ENCODE assay signal across 9 mouse cellular contexts in the genomic region with DNA sequence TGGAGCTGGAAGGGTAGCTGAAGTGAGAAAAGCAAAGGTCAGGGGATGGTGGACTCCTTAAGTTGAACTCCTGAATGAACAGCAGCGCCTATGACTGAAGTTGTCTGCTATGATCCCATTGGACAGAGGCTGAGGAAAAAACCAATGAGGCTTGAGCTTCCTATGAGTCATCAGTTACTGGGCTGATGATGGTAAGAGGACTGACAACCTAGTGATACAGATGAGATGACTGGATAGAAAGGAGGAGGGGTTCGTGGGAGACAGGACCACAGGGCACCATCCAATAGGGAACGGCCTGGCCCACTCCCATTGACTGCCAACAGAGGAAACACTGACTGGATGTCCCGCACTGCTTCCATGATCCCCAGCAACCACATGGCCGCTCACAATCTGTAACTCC. TPM values are rescaled to one million over a fixed set of nuclear protein-coding genes. Genes with fewer than 3 reads are reported as not detected.
DNase-seq lines count a peak whose midpoint lies in the region; ATAC-seq and TF ChIP-seq lines count a peak whose summit lies in the region.
"Had no signal": no experiment of that assay in that cellular context is flagged by ENCODE, and none has a peak within 500 bp of the region (broad histone marks: within the 10 kb centered on the region; RNA-seq: fewer than 3 reads in every experiment).

No protein-coding gene starts in this region.

- no peak overlapping the region for H3K4me3 ChIP-seq in limb, embryonic 13.5 days
- H3K4me3 ChIP-seq in limb, embryonic 10.5 days = no peak overlapping the region
- H3K4me3 ChIP-seq in forebrain, embryonic 16.5 days (replicated peaks; ENCODE audit: low read length) = no peak overlapping the region
- H3K4me3 ChIP-seq in kidney, embryonic 14.5 days (ENCODE audit: low read length) = no peak overlapping the region
- no peak overlapping the region for H3K4me3 ChIP-seq in lung, postnatal 0 days (ENCODE audit: low read depth, low read length)
- H3K4me3 ChIP-seq: limb, embryonic 12.5 days had no signal

- H3K36me3 ChIP-seq in limb, embryonic 13.5 days = no peaks in the 10 kb centered on the region
- H3K36me3 ChIP-seq in limb, embryonic 10.5 days = no peaks in the 10 kb centered on the region
- no peaks in the 10 kb centered on the region for H3K36me3 ChIP-seq in forebrain, embryonic 16.5 days (ENCODE audit: control insufficient read depth, insufficient read depth)
- no peaks in the 10 kb centered on the region for H3K36me3 ChIP-seq in kidney, embryonic 14.5 days (ENCODE audit: control insufficient read depth, insufficient read depth, low read length)
- H3K36me3 ChIP-seq in lung, postnatal 0 days (ENCODE audit: insufficient read depth, low read length) = no peaks in the 10 kb centered on the region
- H3K36me3 ChIP-seq: limb, embryonic 12.5 days had no signal

- no peak overlapping the region for H3K4me2 ChIP-seq in limb, embryonic 13.5 days (replicated peaks)
- no peak overlapping the region for H3K4me2 ChIP-seq in forebrain, embryonic 16.5 days (ENCODE audit: low read length)
- H3K4me2 ChIP-seq in kidney, embryonic 14.5 days (replicated peaks; ENCODE audit: low read depth, low read length) = no peak overlapping the region
- H3K4me2 ChIP-seq in lung, postnatal 0 days (replicated peaks; ENCODE audit: low read depth, low read length) = no peak overlapping the region
- H3K4me2 ChIP-seq: limb, embryonic 12.5 days had no signal

- peaks cover 6% of the 10 kb centered on the region; the same call in 1 of the 2 replicates for H3K4me1 ChIP-seq in limb, embryonic 13.5 days
- peaks cover 7% of the 10 kb centered on the region; the same call in 1 of the 2 replicates for H3K4me1 ChIP-seq in limb, embryonic 10.5 days
- H3K4me1 ChIP-seq in forebrain, embryonic 16.5 days (replicated peaks; ENCODE audit: control insufficient read depth, insufficient read depth, low read length) = peaks cover 2% of the 10 kb centered on the region; the same call in 1 of the 2 replicates
- H3K4me1 ChIP-seq in kidney, embryonic 14.5 days (ENCODE audit: control insufficient read depth, insufficient read depth, low read length) = no peaks in the 10 kb centered on the region
- no peaks in the 10 kb centered on the region for H3K4me1 ChIP-seq in lung, postnatal 0 days (ENCODE audit: insufficient read depth, low read depth, low read length)

- H3K27ac ChIP-seq in limb, embryonic 13.5 days = no peak overlapping the region
- H3K27ac ChIP-seq in limb, embryonic 10.5 days = no peak overlapping the region
- H3K27ac ChIP-seq in forebrain, embryonic 16.5 days (ENCODE audit: low read length) = no peak overlapping the region
- H3K27ac ChIP-seq in kidney, embryonic 14.5 days (ENCODE audit: low read depth, low read length) = no peak overlapping the region
- no peak overlapping the region for H3K27ac ChIP-seq in lung, postnatal 0 days (ENCODE audit: low read length)
- H3K27ac ChIP-seq: limb, embryonic 12.5 days had no signal

- peak; percentile 81 for ATAC-seq in limb, embryonic 13.5 days (ENCODE audit: low FRiP score, low read depth)
- ATAC-seq in forebrain, embryonic 16.5 days = peak; percentile 83
- ATAC-seq in kidney, embryonic 14.5 days (ENCODE audit: low FRiP score, low TSS enrichment) = peak; percentile 64
- ATAC-seq in lung, postnatal 0 days = peak; percentile 88

- H3K9me3 ChIP-seq in limb, embryonic 13.5 days = no peaks in the 10 kb centered on the region; the same call in 1 of the 2 replicates
- H3K9me3 ChIP-seq in limb, embryonic 10.5 days (replicated peaks) = no peaks in the 10 kb centered on the region
- no peaks in the 10 kb centered on the region for H3K9me3 ChIP-seq in forebrain, embryonic 16.5 days (ENCODE audit: control insufficient read depth, low read length)
- H3K9me3 ChIP-seq in kidney, embryonic 14.5 days (ENCODE audit: control insufficient read depth, low read length) = no peaks in the 10 kb centered on the region
- no peaks in the 10 kb centered on the region for H3K9me3 ChIP-seq in lung, postnatal 0 days (ENCODE audit: low read length)
- H3K9me3 ChIP-seq: limb, embryonic 12.5 days had no signal

- no peak for TF ChIP-seq EP300 in lung, postnatal 0 days (IDR thresholded peaks at IDR 0.05)

- TF ChIP-seq CTCF in lung, postnatal 0 days (IDR thresholded peaks at IDR 0.05) = no peak

- H3K27me3 ChIP-seq in limb, embryonic 13.5 days = peaks cover 29% of the 10 kb centered on the region
- peaks cover 33% of the 10 kb centered on the region for H3K27me3 ChIP-seq in limb, embryonic 10.5 days (ENCODE audit: low read depth, poor library complexity, severe bottlenecking)
- peaks cover 4% of the 10 kb centered on the region; the same call in 1 of the 2 replicates for H3K27me3 ChIP-seq in forebrain, embryonic 16.5 days (replicated peaks; ENCODE audit: control insufficient read depth, insufficient read depth, low read length)
- peaks cover 18% of the 10 kb centered on the region; the same call in 1 of the 2 replicates for H3K27me3 ChIP-seq in kidney, embryonic 14.5 days (ENCODE audit: control insufficient read depth, insufficient read depth, low read length)
- H3K27me3 ChIP-seq in lung, postnatal 0 days (replicated peaks; ENCODE audit: insufficient read depth, low read length) = peaks cover 14% of the 10 kb centered on the region; the same call in 1 of the 2 replicates

- no peak for DNase-seq in limb, embryonic 10.5 days (ENCODE audit: low spot score)
- peak; percentile 93 for DNase-seq in R1 (ENCODE audit: low read depth, low spot score)
- DNase-seq in lung, postnatal 0 days (ENCODE audit: low spot score) = peak; percentile 91
- peak; percentile 51 to 78 for DNase-seq in right cerebral cortex, postnatal 10 days (ENCODE audit: low spot score in 2 of 2)
- DNase-seq in urinary bladder, adult 2 months (ENCODE audit: low spot score) = no peak

- WGBS in limb, embryonic 13.5 days = 28% methylated on average over 5 of the region's 5 CpGs
- WGBS in limb, embryonic 10.5 days = 19% methylated on average over 5 of the region's 5 CpGs
- WGBS in forebrain, embryonic 16.5 days = 15% methylated on average over 5 of the region's 5 CpGs
- WGBS in kidney, embryonic 14.5 days = 17% methylated on average over 5 of the region's 5 CpGs
- 21% methylated on average over 5 of the region's 5 CpGs for WGBS in lung, postnatal 0 days

- H3K9ac ChIP-seq in limb, embryonic 13.5 days = no peak overlapping the region
- no peak overlapping the region for H3K9ac ChIP-seq in forebrain, embryonic 16.5 days (replicated peaks; ENCODE audit: low read depth, low read length)
- no peak overlapping the region for H3K9ac ChIP-seq in kidney, embryonic 14.5 days (ENCODE audit: low read depth, low read length)
- no peak overlapping the region for H3K9ac ChIP-seq in lung, postnatal 0 days (replicated peaks; ENCODE audit: low read depth)
- H3K9ac ChIP-seq: limb, embryonic 12.5 days had no signal

RNA-seq across cellular contexts. Expression of gene H2-Oa, which starts 12.5 kb away (rescaled TPM):
- 0.55 and 0.65 TPM in 2 replicates for polyA plus RNA-seq in limb, embryonic 13.5 days (2015; fragmentation: Nextera tagmentation; extraction: Ambion mirVana)
- 0.31 and 0.66 TPM in 2 replicates for polyA plus RNA-seq in limb, embryonic 10.5 days (2016; fragmentation: Nextera tagmentation; extraction: Ambion mirVana)
- 0.22 and 0.28 TPM in 2 replicates for polyA plus RNA-seq in forebrain, embryonic 16.5 days (2015; fragmentation: Nextera tagmentation; extraction: Ambion mirVana)
- polyA plus RNA-seq in kidney, embryonic 14.5 days (2014; fragmentation: Nextera tagmentation; extraction: Ambion mirVana) = 0.51 and 0.76 TPM in 2 replicates
- polyA plus RNA-seq in lung, postnatal 0 days (2015; fragmentation: Nextera tagmentation; extraction: Ambion mirVana) = 0.48 and 1.1 TPM in 2 replicates
- polyA plus RNA-seq in urinary bladder, adult 2 months (2012; rRNA removed) = 1.7 and 2.1 TPM in 2 replicates

RNA-seq across cellular contexts. Expression of gene H2-DMa, which starts 39.7 kb away (rescaled TPM):
- polyA plus RNA-seq in limb, embryonic 13.5 days (2015; fragmentation: Nextera tagmentation; extraction: Ambion mirVana) = 14.2 and 15.6 TPM in 2 replicates
- 4.2 and 5.3 TPM in 2 replicates for polyA plus RNA-seq in limb, embryonic 10.5 days (2016; fragmentation: Nextera tagmentation; extraction: Ambion mirVana)
- 12.1 and 15.8 TPM in 2 replicates for polyA plus RNA-seq in forebrain, embryonic 16.5 days (2015; fragmentation: Nextera tagmentation; extraction: Ambion mirVana)
- 16.1 and 19.3 TPM in 2 replicates for polyA plus RNA-seq in kidney, embryonic 14.5 days (2014; fragmentation: Nextera tagmentation; extraction: Ambion mirVana)
- 20.7 and 23.9 TPM in 2 replicates for polyA plus RNA-seq in lung, postnatal 0 days (2015; fragmentation: Nextera tagmentation; extraction: Ambion mirVana)
- 30.0 and 31.9 TPM in 2 replicates for polyA plus RNA-seq in urinary bladder, adult 2 months (2012; rRNA removed)

RNA-seq across cellular contexts. Expression of gene Col11a2, which starts 40.4 kb away (rescaled TPM):
- polyA plus RNA-seq in limb, embryonic 13.5 days (2015; fragmentation: Nextera tagmentation; extraction: Ambion mirVana) = 46.3 and 56.6 TPM in 2 replicates
- polyA plus RNA-seq in limb, embryonic 10.5 days (2016; fragmentation: Nextera tagmentation; extraction: Ambion mirVana) = 0.43 and 2.5 TPM in 2 replicates
- 2.3 and 4.0 TPM in 2 replicates for polyA plus RNA-seq in forebrain, embryonic 16.5 days (2015; fragmentation: Nextera tagmentation; extraction: Ambion mirVana)
- 1.9 and 2.1 TPM in 2 replicates for polyA plus RNA-seq in kidney, embryonic 14.5 days (2014; fragmentation: Nextera tagmentation; extraction: Ambion mirVana)
- 0.25 and 0.44 TPM in 2 replicates for polyA plus RNA-seq in lung, postnatal 0 days (2015; fragmentation: Nextera tagmentation; extraction: Ambion mirVana)
- polyA plus RNA-seq in urinary bladder, adult 2 months (2012; rRNA removed) = 0.99 and 1.8 TPM in 2 replicates

RNA-seq across cellular contexts. Expression of gene Brd2, which starts 42.8 kb away (rescaled TPM):
- 132 and 133 TPM in 2 replicates for polyA plus RNA-seq in limb, embryonic 13.5 days (2015; fragmentation: Nextera tagmentation; extraction: Ambion mirVana)
- polyA plus RNA-seq in limb, embryonic 10.5 days (2016; fragmentation: Nextera tagmentation; extraction: Ambion mirVana) = 140 and 145 TPM in 2 replicates
- polyA plus RNA-seq in forebrain, embryonic 16.5 days (2015; fragmentation: Nextera tagmentation; extraction: Ambion mirVana) = 130 and 132 TPM in 2 replicates
- 153 and 178 TPM in 2 replicates for polyA plus RNA-seq in kidney, embryonic 14.5 days (2014; fragmentation: Nextera tagmentation; extraction: Ambion mirVana)
- 80.2 and 80.3 TPM in 2 replicates for polyA plus RNA-seq in lung, postnatal 0 days (2015; fragmentation: Nextera tagmentation; extraction: Ambion mirVana)
- polyA plus RNA-seq in urinary bladder, adult 2 months (2012; rRNA removed) = 135 and 154 TPM in 2 replicates

RNA-seq across cellular contexts. Expression of gene Rxrb, which starts 48.0 kb away (rescaled TPM):
- 56.1 and 59.1 TPM in 2 replicates for polyA plus RNA-seq in limb, embryonic 13.5 days (2015; fragmentation: Nextera tagmentation; extraction: Ambion mirVana)
- polyA plus RNA-seq in limb, embryonic 10.5 days (2016; fragmentation: Nextera tagmentation; extraction: Ambion mirVana) = 49.9 and 51.0 TPM in 2 replicates
- polyA plus RNA-seq in forebrain, embryonic 16.5 days (2015; fragmentation: Nextera tagmentation; extraction: Ambion mirVana) = 55.6 and 60.2 TPM in 2 replicates
- 22.2 and 28.0 TPM in 2 replicates for polyA plus RNA-seq in kidney, embryonic 14.5 days (2014; fragmentation: Nextera tagmentation; extraction: Ambion mirVana)
- polyA plus RNA-seq in lung, postnatal 0 days (2015; fragmentation: Nextera tagmentation; extraction: Ambion mirVana) = 35.0 and 35.7 TPM in 2 replicates
- 47.7 and 53.1 TPM in 2 replicates for polyA plus RNA-seq in urinary bladder, adult 2 months (2012; rRNA removed)

Comparison
In these comparisons a context has a peak if more than half of its experiments do, and no peak if none do; other contexts are left out.
1. DNase-seq: peak in R1 (single experiment), lung, postnatal 0 days (single experiment) and right cerebral cortex, postnatal 10 days (2 of 2); none in limb, embryonic 10.5 days (single experiment) and urinary bladder, adult 2 months (single experiment).
2. Peak in every context shown above with its lines, with median percentiles within 50 percentile points of each other: ATAC-seq.